Mouse (Mus musculus) adrenal gland, adult 8-10 months (tissue): ENCODE measurements around the gene Cap1. TPM values are rescaled to one million over a fixed set of nuclear protein-coding genes. Genes with fewer than 3 reads are reported as not detected.
A peak's percentile ranks its signal among the peaks of the same experiment; 100 is the strongest.

ENCODE experiments used
- DNase-seq: peaks from one replicate; pipeline ENCODE4 v3.0.0; 2022
- total RNA-seq, 4 experiments: library from RNA; stranded (reverse); gene quantifications; 2 replicates each; pipeline ENCODE4 v1.2.4; 2022

The Cap1 gene
- 100 to 1,000 TPM; 134 to 181 (median 168) TPM for total RNA-seq

- DNase-seq, result peak; percentile 99
Measured at GRCm38 (mm10) chr4:122885768-122886578, at the start of gene Cap1. Gene Cap1 (minus strand): TSS chr4:122886056.

DNA sequence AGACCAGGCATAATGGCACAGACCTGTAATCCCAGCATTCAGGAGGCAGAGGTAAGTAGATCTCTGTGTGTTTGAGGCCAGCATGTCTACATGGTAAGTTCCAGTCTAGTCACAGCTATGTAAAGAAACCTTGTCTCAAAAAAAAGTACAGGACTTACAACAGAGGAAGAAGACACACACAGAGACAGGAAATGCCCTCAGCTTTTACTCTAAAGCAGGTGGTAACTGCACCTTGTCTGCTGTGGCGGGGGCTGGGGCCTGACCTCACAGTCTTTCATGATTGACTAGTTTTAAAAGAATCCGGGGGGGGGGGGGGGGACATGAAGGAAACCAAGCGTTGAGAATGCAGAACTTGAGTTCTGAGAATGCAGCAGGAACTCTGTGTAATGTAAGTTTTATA lies 48.0 kb upstream of the Cap1 start:
- DNase-seq, result no peak

- DNase-seq, result no peak
Measured at GRCm38 (mm10) chr4:122933051-122933591, 47.3 kb upstream of the Cap1 start.

- no peak for DNase-seq
Measured at GRCm38 (mm10) chr4:122932239-122932978, 46.6 kb upstream of the Cap1 start.

DNA sequence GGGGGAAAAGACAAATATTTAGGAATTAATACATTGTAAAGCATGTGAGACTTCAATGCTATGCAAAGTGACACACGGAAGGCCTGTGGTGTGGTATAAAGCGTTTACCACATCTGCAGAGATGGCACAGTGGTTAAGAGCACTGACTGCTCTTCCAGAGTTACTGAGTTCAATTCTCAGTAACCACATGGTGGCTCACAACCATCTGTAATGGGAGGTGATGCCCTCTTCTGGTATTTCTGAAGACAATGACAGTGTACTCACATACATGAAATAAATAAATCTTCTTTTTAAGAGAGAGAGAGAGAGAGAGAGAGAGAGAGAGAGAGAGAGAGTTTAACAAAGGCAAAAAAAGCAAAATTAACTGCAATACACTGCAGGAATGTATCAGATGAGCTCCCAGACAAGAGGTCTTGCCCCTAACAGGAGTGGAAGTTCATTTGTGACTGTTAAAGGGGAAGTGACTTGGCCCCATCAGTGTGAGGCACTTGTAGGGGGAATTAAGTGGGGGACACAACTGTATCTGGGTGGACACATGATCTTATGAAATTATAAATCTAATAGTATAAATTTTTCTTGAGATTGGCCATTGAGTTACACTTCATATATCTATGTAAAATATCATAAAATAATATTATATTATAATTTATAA lies 45.2 kb upstream of the Cap1 start:
- no peak for DNase-seq

GRCm38 (mm10) chr4:122923392-122924344 lies 37.8 kb upstream of the Cap1 start:
- peak; percentile 10 for DNase-seq

GRCm38 (mm10) chr4:122922841-122923240 lies 37.0 kb upstream of the Cap1 start:
- DNase-seq, result no peak

DNA sequence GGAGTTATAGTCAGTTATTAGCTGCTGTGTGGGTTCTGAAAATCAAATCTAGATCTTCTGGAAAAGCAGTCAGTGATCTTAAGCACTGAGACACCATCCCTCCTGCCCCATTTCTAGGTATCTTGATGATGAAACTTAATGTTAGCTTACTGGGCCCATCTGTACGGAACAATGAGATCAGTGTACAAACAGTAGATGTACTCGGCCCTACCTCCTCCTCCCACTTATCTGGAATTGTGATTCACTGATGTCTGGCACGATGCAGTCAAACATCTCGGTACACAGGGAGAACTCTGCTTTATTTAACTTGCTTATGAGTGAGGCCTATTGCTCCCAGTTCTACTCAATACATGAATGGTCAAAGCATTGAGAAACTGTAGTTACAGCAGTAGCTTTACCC lies 30.1 kb upstream of the Cap1 start:
- DNase-seq, result no peak

DNA sequence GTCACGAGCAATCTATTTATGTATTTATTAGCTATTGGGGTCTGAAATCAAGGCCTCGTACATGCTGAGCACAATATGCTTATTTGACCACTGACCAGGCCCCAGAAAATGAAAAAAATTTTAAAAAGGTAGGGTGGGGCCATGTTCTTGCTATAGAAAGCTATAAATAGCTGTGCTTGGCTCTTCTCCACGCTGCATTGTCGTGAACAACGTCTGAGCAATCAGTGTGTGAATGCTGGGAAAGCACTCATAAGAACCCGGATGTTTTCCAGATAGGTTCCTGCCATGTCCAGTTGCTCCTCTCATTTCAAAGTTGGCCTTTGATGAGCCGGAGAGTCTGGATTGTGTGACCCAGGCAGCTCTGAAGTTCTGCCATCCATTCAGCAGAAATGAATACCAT lies 28.3 kb upstream of the Cap1 start:
- DNase-seq, result no peak

DNA sequence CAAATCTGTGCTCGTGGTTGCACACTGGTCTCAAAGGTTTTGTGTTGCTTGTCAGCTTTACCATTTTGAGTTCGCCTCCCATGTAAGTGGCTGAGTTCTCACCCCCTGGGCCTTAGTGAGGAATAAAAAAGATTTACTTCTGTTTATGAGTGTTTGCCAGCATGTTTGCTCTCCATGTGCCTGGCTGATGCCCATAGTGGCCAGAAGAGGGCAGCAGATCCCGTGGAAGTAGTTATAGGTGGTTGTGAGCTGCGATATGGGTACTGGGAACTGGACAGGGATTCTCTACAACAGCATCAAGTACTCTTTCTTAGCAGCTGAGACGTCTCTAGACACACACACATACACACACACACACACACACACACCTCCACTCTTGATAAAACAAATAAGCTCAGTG lies 26.8 kb upstream of the Cap1 start:
- DNase-seq, result no peak

DNA sequence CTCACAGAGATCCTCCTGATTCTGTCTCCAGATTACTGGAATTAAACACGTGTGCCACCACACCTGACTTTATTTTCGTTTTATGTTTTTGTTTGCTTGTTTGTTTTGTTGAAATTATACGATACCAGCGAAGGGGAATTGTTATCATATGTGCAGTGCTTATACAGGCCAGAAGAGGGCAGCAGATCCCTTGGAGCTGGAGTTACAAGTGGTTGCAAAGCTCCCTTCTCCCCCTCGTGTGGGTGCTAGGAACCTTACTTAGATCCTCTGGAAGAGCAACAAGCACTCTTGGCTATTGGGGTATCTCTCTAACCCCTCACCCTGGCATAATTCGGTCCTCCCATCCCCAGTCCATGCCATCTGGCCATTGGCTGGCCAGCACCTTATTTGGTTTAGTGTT lies 24.7 kb upstream of the Cap1 start:
- no peak for DNase-seq

GRCm38 (mm10) chr4:122909572-122910189 lies 23.8 kb upstream of the Cap1 start:
- DNase-seq, result no peak

DNA sequence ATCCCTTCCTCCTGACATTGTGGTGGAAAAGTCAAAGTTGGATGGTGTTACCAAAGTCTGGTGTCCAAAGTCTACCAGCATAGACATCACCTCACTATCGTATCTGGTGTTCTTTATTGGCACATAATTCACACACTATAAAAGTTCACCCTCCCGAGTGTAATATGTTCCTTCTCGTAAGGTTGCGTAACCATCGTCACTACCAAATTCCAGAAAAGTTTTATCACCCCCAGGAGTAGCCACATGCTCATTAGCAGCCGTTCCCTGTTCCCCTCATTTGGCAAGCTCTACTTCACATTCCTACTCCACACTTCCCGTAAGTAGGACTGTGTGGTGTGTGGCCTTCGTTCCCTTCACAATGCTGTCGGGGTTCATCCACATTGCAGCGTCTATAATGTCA lies 19.5 kb upstream of the Cap1 start:
- DNase-seq, result no peak

DNA sequence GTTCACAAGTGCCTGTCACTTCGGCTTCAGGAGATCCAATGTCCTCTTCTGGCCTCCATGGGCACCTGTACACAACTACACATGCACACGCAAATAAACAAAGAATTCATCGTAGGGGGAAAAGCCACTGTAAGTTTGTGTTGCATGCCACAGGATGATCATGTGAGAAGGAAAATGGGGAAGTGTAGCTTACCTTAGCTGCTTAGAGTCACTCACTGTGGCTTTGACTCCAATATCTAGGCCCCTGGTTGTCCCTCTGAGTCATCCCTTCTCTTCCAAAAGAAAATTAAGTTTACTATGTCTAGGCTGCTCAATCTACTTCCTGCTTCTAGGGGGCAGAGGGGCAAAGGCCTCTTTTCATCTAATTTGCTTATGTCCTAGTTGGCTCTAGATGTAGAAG lies 17.9 kb upstream of the Cap1 start:
- no peak for DNase-seq

- DNase-seq, result no peak
Measured at GRCm38 (mm10) chr4:122902156-122902555, 16.3 kb upstream of the Cap1 start.

DNA sequence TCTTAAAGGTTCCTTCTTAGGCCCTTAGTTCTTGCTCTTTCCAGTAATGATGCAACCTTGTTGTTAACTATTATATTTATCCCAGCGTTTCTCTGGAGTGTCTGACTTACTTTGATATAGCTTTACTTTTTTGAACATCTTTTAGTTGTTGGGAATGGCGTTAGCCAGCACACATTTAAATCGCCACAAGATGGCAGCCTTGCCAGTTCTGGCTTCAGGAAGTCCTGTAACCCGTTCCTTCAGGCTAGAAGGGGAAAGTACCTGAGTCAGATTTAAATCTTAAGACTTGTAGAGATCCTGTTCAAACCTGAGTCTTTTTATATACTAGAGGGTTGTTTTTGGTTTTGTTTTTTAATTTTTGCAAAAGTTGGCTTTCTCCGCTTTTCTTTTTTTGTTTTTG lies 12.5 kb upstream of the Cap1 start:
- no peak for DNase-seq

DNA sequence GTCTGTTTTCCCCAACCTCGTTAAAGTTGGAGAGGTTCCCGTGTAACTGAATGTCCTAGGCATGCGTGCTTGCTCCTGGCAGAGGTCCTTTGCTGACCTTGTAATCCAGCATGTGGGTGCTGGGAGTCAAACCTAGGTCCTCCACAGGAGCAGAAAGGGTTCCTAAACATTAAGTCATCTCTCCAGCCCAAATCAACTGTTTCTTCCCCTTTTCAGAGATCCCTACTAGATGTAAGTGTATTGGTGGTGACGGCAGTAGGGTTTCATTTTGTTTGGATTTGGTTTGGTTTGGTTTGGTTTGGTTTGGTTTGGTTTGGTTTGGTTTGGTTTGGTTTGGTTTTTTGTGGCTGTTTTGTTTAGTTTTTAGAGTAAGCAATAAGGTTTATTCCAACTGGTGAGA lies 11.9 kb upstream of the Cap1 start:
- DNase-seq, result no peak

DNA sequence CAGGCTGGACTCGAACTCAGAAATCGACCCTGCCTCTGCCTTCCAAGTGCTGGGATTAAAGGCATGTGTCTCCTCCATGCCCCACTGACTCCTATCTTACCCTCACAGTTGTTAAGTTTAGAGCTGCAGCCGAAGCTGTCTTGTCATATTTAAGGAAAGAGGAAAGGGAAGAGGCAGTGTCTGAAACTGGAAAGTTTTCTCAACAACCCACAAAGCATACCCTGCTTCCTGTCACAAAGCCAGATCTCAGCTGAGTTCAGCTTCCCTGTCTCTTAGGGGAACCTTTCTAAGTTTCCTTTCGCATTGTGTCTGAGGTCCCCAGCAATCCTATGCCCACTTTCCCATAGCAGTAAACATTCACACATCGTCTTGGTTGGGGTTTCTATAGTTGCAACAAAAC lies 6.3 kb upstream of the Cap1 start:
- DNase-seq, result no peak

DNA sequence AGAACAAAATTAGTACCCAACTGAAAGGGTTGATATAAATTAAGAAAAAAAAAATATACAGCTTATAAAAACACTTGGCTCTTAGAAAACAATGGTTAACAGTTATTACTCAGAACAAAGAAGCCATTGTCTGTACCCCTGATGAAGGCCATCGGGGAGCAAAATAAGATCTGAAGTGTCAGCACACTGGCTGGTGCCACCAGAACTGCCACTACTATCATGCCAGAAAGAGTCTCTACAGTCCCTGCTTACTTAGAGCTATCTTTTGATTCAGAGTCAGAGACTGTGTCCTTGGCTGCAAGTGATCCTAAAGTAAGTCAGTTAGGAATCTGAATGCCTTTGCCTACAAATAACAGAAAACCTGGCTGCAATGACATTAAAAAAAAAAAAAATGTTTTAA lies 5.7 kb upstream of the Cap1 start:
- no peak for DNase-seq

- no peak for DNase-seq
Measured at GRCm38 (mm10) chr4:122890881-122891481, 5.1 kb upstream of the Cap1 start.

DNA sequence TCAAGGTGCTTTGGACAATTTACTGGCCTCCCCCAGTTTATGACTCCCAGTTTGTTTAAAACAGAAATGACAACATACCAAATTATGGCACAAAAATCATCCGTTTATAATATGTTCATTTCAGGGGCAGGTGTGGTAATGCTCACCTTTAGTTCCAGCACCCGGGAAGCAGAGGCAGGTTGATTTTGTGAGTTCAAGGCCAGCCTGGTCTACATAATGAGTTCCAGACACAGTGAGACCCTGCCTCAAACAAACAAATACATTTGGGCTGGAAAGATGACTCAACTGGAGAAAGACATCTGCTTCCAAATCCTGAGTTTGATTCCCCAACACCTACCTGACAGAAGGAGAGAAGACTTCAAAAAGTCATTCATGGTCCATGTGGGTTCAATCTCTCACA lies 1.5 kb upstream of the Cap1 start:
- no peak for DNase-seq
